Mouse (Mus musculus) embryonic stem cell, embryonic (primary cell): ENCODE measurements around the gene Vps8.

Experiments
- CTCF ChIA-PET, 4 experiments: fragments of 300-600 bp in 2 of 4; fragments of 350-600 bp in 2 of 4; sonication (Branson Sonifier 250); formaldehyde crosslinking; loops; one replicate each; lab custom pipeline; 2022; ENCODE audit warnings: inconsistent platforms in 2 of 4; lab: Charles Lee
- POLR2A ChIA-PET, 4 experiments: fragments of 300-600 bp in 2 of 4; fragments of 350-600 bp in 2 of 4; sonication (Branson Sonifier 250); formaldehyde crosslinking; loops; one replicate each; lab custom pipeline; 2022; ENCODE audit warnings: antibody characterized with exemption in 4 of 4, inconsistent platforms in 1 of 4; lab: Charles Lee

Gene Vps8

DNA sequence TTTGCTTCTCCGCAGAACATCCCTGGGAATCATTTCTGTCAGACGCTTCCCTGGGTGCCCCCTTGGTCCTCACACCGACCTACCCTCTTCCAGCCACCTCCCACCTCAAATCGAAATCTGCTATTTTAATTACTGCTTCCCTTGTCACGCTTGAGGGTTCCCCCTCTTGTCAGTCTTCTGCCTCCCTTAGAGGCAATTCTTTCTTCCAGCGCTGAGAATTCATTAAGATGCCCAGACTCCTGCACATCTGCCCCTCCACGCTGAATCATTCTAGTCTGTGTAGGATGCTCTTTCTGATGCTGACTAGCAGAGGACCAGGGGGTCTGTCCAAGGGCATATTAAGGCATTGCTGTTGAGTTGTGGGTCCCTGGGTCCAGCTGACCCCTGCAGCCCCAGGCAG is 27.4 kb upstream of the Vps8 start:
- ChIA-PET POLR2A (interaction anchor here in 3 of 4 experiments (0.6 to 2.5 kb wide), 11 partner anchors 11 to 430 kb away, joined by 3 to 9 read pairs (median 4); partner anchors contain the start of gene Ephb3 (in 1 of the 3)), CTCF (interaction anchor here (0.6 to 3.7 kb wide), 5 partner anchors 17 to 197 kb away, joined by 3 to 11 read pairs (median 7); partner anchors contain the start of gene Ephb3 (in 1 of the 4))

DNA sequence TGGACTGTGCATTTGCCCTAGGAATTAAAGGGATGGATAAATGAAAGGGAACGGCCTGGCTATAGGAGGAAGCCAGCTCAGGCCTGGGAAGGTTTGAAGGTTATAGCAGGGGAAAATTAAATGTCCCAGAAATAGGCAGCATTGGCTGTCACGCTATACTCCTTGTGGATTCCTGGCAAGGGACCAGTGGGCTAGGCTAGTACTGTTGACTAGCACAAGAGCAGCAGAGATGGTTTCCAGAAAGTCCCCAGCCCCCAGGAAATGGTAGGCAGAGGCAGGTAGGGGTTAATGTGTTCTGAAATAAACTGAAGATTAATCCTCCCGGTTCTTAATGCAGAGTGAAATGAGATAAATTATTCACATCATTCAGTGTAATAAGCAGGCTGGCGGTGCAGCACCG is 25.2 kb upstream of the Vps8 start:
- CTCF ChIA-PET, result interaction anchor here in 1 of 4 experiments (1.3 to 3.7 kb wide), 2 partner anchors 15 to 199 kb away, joined by 3 to 11 read pairs; no protein-coding TSS in a partner anchor
- POLR2A ChIA-PET, result interaction anchor here in 1 of 4 experiments (1.3 kb wide), 1 partner anchor 16 kb away, joined by 4 read pairs; no protein-coding TSS in a partner anchor

GRCm38 (mm10) chr16:21398345-21399051 is 24.4 kb upstream of the Vps8 start:
- CTCF ChIA-PET, result no interaction called here
- POLR2A ChIA-PET, result no interaction called here

DNA sequence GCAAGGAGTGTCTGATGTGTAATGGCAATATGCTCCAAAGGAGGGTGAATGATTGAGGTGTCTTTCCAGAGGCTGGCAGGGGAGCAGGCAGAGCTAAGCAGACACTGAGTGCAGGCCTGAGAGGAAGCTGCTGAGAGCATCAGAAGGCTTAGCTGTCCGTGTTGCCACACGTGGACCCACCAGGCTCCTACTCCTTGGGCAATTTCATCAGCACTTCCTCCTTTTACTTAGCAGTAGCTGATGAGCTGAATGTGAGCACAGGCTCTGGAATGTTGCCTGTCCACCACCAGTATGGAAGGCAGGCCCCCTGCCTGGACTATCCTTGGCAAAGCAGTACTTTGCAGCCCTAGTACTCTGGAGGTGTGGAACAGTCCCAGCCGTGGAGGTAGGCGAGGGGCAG is 23.0 kb upstream of the Vps8 start:
- CTCF ChIA-PET, result interaction anchor here in 3 of 4 experiments (0.6 to 1.0 kb wide), 3 partner anchors 11 to 1154 kb away, joined by 3 to 9 read pairs (median 7); no protein-coding TSS in a partner anchor
- POLR2A ChIA-PET, result interaction anchor here in 2 of 4 experiments (0.9 to 1.3 kb wide), 3 partner anchors 13 to 195 kb away, joined by 3 to 7 read pairs (median 3); partner anchors contain the start of gene Ephb3 (in 1 of the 2)

- CTCF ChIA-PET, result interaction anchor here in 3 of 4 experiments (0.8 to 3.9 kb wide), 5 partner anchors 9 to 203 kb away, joined by 3 to 36 read pairs (median 8); no protein-coding TSS in a partner anchor
These were observed 20.9 kb upstream of the Vps8 start for GRCm38 (mm10) chr16:21402068-21402467.

GRCm38 (mm10) chr16:21403402-21403801 is 19.5 kb upstream of the Vps8 start:
- ChIA-PET POLR2A (interaction anchor here in 2 of 4 experiments (0.6 to 2.2 kb wide), 5 partner anchors 20 to 299 kb away, joined by 3 to 6 read pairs (median 4); partner anchors contain the start of gene Ephb3 (in 1 of the 2)), CTCF (interaction anchor here in 3 of 4 experiments (0.6 to 3.9 kb wide), 5 partner anchors 8 to 11 kb away, joined by 4 to 36 read pairs (median 8); no protein-coding TSS in a partner anchor)

More at GRCm38 (mm10) chr16:21402068-21402467, 20.9 kb upstream of the Vps8 start:
- POLR2A ChIA-PET, result interaction anchor here (0.6 to 2.2 kb wide), 10 partner anchors 17 to 594 kb away, joined by 3 to 6 read pairs (median 3); partner anchors contain the start of genes Ephb3 (in 1 of the 4), Liph (in 1 of the 4) and Vps8 (in 1 of the 4)

DNA sequence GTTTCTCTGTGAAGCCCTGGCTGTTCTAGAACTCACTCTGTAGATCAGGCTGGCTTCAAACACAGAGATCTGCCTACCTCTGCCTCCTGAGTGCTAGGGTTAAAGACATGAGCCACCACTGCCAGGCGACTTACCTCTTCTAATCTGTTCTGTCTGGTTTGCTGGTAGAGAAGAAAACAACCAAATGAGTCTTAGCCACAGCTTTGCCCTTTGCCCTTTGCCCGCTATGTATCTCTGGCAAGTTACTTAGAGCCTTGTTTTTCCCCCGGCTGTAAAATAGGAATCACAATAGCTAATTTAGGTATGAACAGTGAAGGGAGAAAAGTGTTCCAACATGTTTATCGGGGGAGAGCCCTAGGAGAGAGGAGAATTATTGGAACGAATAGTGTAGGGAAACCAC is 18.3 kb upstream of the Vps8 start:
- CTCF ChIA-PET, result interaction anchor here in 2 of 4 experiments (1.9 to 3.9 kb wide), 2 partner anchors 12 kb away, joined by 7 to 36 read pairs (median 14); no protein-coding TSS in a partner anchor
- POLR2A ChIA-PET, result interaction anchor here in 2 of 4 experiments (0.8 to 1.1 kb wide), 2 partner anchors 12 kb away, joined by 3 to 9 read pairs; no protein-coding TSS in a partner anchor

GRCm38 (mm10) chr16:21405224-21405969 is 17.5 kb upstream of the Vps8 start:
- POLR2A ChIA-PET, result interaction anchor here in 3 of 4 experiments (0.7 to 1.1 kb wide), 3 partner anchors 13 to 110 kb away, joined by 3 to 9 read pairs (median 9); no protein-coding TSS in a partner anchor

GRCm38 (mm10) chr16:21406136-21406535 is 16.8 kb upstream of the Vps8 start:
- CTCF ChIA-PET, result interaction anchor here in 3 of 4 experiments (1.1 to 2.6 kb wide), 3 partner anchors 14 to 208 kb away, joined by 3 to 14 read pairs (median 5); no protein-coding TSS in a partner anchor
- POLR2A ChIA-PET, result no interaction called here

More at GRCm38 (mm10) chr16:21405224-21405969, 17.5 kb upstream of the Vps8 start:
- CTCF ChIA-PET, result interaction anchor here in 3 of 4 experiments (0.6 to 2.6 kb wide), 3 partner anchors 13 to 52 kb away, joined by 3 to 14 read pairs (median 6); no protein-coding TSS in a partner anchor

DNA sequence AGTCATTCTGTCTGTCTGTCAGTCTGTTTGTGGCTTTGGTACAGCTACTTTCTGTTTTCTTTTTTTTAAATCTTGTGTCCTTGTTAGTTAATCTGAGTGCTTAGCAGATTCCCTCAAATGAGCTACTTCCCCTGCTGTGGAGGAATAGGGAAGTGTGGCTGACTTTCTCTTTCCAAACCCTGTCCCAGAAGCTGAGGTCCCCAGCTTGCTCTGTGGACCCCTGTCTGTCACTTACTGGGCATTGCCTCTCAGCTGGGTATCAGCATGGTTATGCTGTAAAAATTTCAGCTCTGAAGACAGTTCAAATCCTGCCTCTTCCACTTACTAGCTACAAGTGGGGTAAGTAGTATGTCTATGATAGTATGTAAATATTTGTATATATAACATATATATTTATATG is 11.1 kb upstream of the Vps8 start:
- POLR2A ChIA-PET, result interaction anchor here in 3 of 4 experiments (0.8 to 3.2 kb wide), 9 partner anchors 9 to 572 kb away, joined by 3 to 11 read pairs (median 3); partner anchors contain the start of genes Ephb3 (in 1 of the 3) and Vps8 (in 1 of the 3)
- CTCF ChIA-PET, result interaction anchor here (0.7 to 5.6 kb wide), 15 partner anchors 9 to 213 kb away, joined by 3 to 44 read pairs (median 8); partner anchors contain the start of genes Ephb3 (in 2 of the 4) and Vps8 (in 1 of the 4)

DNA sequence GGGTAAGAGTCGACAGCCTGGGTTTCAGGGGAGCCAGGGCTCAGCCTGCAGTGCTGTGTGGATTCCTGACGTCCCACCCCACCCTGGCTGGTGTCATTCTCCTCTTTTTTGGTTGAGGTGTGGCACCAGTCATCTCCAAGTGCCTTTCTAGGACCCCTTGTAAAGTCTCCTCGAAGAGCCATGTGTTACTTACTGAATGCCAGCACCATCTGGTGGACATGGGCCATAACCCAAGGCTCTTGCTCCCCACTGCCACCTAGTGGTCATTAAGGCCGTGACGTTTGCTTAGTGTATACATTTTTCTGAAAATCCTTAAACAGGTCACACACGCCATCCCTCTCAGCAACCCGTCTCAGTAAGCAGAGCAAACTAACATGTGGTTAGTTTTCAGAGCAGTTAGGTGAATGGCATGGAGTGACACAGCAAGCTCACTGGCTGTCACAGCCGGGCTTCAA is 10.3 kb upstream of the Vps8 start:
- POLR2A ChIA-PET, result interaction anchor here in 3 of 4 experiments (0.6 to 3.2 kb wide), 5 partner anchors 13 to 648 kb away, joined by 3 to 11 read pairs (median 4); partner anchors contain the start of gene Ephb3 (in 1 of the 3)
- CTCF ChIA-PET, result interaction anchor here (0.6 to 5.6 kb wide), 24 partner anchors 10 to 221 kb away, joined by 3 to 44 read pairs (median 4); partner anchors contain the start of gene Ephb3 (in 1 of the 4)

- ChIA-PET POLR2A (interaction anchor here (0.6 to 1.7 kb wide), 4 partner anchors 9 to 210 kb away, joined by 4 to 6 read pairs (median 4); partner anchors contain the start of genes Ephb3 (in 2 of the 4) and Vps8 (in 1 of the 4)), CTCF (interaction anchor here (0.6 to 5.6 kb wide), 12 partner anchors 18 to 225 kb away, joined by 3 to 44 read pairs (median 6); partner anchors contain the start of gene Ephb3 (in 2 of the 4))
These were observed 9.1 kb upstream of the Vps8 start for GRCm38 (mm10) chr16:21413819-21414218.

GRCm38 (mm10) chr16:21415128-21415527 is 7.8 kb upstream of the Vps8 start:
- POLR2A ChIA-PET, result interaction anchor here in 1 of 4 experiments (1.7 kb wide), 1 partner anchor 8 kb away, joined by 6 read pairs; the partner anchor contains the start of gene Vps8
- CTCF ChIA-PET, result interaction anchor here in 2 of 4 experiments (0.5 to 5.6 kb wide), 5 partner anchors 16 to 225 kb away, joined by 3 to 44 read pairs (median 4); partner anchors contain the start of gene Ephb3 (in 1 of the 2)

DNA sequence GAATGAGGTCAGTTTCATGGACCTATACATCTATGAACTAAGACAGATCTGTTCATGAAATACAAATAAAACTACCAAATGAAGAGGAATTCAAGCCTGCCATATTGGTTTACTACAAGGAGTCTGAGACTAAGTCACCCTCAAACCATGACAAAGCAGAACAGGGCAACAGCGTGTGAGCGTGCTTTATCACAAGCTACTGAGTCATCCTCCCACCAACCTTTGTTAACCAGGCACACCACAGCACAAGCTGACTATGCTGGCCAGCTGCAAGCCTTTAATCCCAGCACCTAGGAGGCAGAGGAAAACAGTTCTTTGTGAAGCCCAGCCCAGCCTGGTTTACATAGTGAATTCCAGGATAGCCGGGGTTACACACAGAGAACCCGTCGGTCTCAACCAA is 4.9 kb upstream of the Vps8 start:
- CTCF ChIA-PET, result interaction anchor here in 1 of 4 experiments (1.0 to 1.3 kb wide), 3 partner anchors 25 to 219 kb away, joined by 3 to 6 read pairs (median 4); partner anchors contain the start of gene Ephb3
- POLR2A ChIA-PET, result interaction anchor here in 2 of 4 experiments (0.6 to 1.8 kb wide), 7 partner anchors 23 to 746 kb away, joined by 3 to 5 read pairs (median 3); partner anchors contain the start of gene Ephb3 (in 1 of the 2)

- ChIA-PET POLR2A (interaction anchor here (0.6 to 2.1 kb wide), 13 partner anchors 9 to 1008 kb away, joined by 3 to 11 read pairs (median 4); partner anchors contain the start of gene Ephb3 (in 1 of the 4)), CTCF (interaction anchor here (0.6 to 2.1 kb wide), 13 partner anchors 8 to 1761 kb away, joined by 3 to 11 read pairs (median 4); no protein-coding TSS in a partner anchor)
These were observed 610 bp downstream of the Vps8 start for GRCm38 (mm10) chr16:21423546-21423910.

GRCm38 (mm10) chr16:21428131-21428530 is 5.2 kb downstream of the Vps8 start:
- ChIA-PET CTCF (interaction anchor here in 2 of 4 experiments (0.6 to 1.2 kb wide), 3 partner anchors 17 to 111 kb away, joined by 3 to 4 read pairs (median 3); no protein-coding TSS in a partner anchor), POLR2A (interaction anchor here in 1 of 4 experiments (1.2 to 1.8 kb wide), 2 partner anchors 12 to 262 kb away, joined by 3 to 4 read pairs; no protein-coding TSS in a partner anchor)
